Mouse (Mus musculus) kidney, adult 11 months (tissue): Measurements from ENCODE around the gene Maml3.

Experiments used
- DNase-seq: peaks from one replicate; pipeline ENCODE4 v3.0.0; 2022

Maml3 gene

GRCm38 (mm10) chr3:51813186-51813585 lies 291.7 kb downstream of the Maml3 start:
- no peak for DNase-seq

DNA sequence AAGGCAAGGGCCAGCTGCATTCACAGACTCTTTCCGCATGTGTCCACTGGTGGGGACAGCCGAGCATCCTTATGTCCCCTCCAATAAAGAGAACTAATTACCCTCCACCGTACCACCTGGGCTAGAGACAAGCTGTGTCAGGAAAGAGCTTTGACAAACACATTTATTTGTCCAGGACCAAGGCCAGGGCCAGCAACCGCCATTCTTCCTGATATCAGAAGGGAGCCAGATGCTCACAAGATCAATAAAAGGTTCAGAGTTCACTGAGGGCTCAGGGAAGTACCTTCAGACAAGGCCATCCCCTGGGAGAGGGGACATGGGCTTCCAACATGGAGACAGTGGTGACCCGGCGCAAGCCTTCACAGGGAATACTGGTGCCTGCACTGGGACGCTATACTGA lies 294.1 kb downstream of the Maml3 start:
- DNase-seq = no peak

DNA sequence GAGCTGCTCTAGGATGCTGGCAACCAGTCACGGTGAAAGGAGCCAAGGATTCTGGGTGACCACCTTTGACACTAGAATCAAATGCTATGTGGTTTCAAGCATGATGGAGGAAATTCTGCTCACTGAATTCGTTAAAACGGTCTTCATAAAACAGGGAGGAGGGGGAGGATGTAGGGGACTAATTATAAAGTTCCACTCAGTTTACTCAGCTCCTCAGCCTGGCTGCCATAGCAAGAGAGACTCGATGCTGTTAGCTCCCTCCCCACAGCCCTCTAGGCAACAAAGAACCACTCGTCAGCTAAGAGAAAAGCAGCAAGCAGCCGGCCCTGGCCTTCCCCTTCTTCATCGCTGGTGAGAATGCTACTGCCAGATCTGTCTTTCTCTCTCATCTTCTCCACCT lies 295.1 kb downstream of the Maml3 start:
- DNase-seq = no peak

GRCm38 (mm10) chr3:51807981-51808870 lies 296.6 kb downstream of the Maml3 start:
- DNase-seq = no peak

- DNase-seq = no peak
These were observed 299.2 kb downstream of the Maml3 start for GRCm38 (mm10) chr3:51805488-51806318.

GRCm38 (mm10) chr3:51803903-51804302 lies 301.0 kb downstream of the Maml3 start:
- no peak for DNase-seq

GRCm38 (mm10) chr3:51799650-51800049 lies 305.2 kb downstream of the Maml3 start:
- DNase-seq = no peak

GRCm38 (mm10) chr3:51796838-51797237 lies 308.0 kb downstream of the Maml3 start:
- DNase-seq = peak; percentile 23

- DNase-seq = peak; percentile 29
These were observed 308.6 kb downstream of the Maml3 start for GRCm38 (mm10) chr3:51796219-51796828.

DNA sequence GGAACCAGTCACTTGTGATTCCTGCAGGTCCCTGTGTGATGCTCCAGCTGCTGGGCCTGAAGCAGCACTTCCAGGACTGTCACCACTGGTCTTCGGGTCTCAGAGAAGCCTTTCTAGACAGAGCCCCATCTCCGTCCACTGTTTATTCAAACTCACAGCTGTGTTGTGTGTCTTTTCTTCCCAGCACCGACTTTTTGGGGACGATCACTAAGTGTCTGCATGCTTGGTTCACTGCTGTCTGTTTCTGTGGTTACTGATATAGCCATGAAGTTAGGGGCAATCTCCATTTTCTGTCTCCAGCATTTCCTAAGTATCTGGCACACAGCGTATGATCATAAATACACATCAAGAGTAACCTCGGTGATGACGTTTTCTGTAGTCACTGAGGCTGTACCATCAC lies 313.3 kb downstream of the Maml3 start:
- DNase-seq = no peak

- DNase-seq = no peak
These were observed 315.4 kb downstream of the Maml3 start for GRCm38 (mm10) chr3:51789389-51789904.

DNA sequence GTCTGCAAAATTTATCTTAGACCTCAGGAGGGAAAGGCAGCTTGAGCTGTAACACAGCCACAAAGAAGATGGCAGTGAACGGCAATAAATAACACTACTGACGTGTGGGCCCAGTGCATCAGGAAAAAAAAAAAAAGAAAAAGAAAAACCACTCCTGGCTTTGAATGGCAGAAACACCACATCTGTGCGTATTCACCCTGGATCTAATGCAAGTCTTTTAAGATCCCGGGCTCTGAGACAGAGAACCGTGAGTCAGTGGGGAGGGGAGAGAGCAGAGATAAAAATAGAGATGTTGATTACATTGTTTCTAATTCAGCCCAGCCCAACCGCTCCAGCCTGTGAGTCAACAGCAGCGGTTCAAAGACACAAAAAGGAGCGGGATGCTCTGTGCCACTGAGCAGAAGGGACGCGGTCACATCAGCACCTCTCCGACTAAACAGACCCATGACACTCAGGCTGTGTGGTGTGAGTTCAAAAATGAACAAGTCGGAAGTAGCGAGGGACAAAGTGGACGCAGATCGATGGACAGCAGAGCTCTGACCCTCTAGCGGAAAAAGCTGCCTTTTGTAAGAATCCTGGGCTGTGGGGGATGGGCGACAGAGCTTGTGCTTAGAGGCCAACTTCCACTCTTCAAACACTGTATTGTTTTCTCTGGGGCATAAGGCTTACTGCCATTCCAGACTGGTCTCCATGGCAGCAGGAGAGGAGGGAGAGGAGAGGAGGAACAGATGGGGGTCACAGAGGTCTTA lies 316.1 kb downstream of the Maml3 start:
- peak; percentile 8 for DNase-seq

DNA sequence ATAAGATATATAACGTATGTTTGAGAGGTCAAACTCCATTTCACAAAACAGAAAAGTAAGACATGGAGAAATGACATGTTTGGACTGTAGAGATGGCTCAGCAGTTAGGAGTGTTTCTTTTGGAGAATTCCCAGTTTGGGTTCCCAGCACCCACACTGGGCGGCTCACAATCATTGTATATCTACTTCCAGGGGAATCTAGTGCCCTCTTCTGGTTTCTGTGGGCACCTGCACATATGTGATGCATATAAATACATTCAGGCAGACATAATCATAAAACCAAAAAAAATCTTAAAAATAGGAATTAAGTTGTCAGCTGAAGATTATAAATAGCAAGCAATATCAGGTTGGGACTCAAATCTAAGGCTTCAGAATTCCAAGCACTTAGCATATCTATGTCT lies 316.9 kb downstream of the Maml3 start:
- DNase-seq = no peak

DNA sequence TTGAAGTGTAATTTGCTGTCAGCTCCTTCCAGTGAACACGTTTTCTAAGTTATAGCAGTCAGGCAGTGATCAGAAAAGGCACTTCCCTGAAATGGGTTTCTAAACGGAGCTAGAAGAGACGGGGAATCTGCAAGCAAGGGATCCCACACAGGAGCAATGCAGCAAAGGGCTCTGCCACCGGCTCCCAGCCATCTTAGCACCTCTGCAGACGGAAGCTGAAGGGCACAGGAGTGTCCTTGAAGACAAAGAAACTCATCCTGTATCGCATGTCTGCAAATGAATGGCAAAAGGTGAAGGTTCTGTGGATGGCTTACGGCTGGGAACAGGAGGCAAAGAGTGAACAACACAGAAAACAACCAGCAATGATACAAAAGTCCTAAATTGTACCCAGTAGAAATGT lies 319.1 kb downstream of the Maml3 start:
- no peak for DNase-seq

- no peak for DNase-seq
These were observed 322.7 kb downstream of the Maml3 start for GRCm38 (mm10) chr3:51782191-51782590.

DNA sequence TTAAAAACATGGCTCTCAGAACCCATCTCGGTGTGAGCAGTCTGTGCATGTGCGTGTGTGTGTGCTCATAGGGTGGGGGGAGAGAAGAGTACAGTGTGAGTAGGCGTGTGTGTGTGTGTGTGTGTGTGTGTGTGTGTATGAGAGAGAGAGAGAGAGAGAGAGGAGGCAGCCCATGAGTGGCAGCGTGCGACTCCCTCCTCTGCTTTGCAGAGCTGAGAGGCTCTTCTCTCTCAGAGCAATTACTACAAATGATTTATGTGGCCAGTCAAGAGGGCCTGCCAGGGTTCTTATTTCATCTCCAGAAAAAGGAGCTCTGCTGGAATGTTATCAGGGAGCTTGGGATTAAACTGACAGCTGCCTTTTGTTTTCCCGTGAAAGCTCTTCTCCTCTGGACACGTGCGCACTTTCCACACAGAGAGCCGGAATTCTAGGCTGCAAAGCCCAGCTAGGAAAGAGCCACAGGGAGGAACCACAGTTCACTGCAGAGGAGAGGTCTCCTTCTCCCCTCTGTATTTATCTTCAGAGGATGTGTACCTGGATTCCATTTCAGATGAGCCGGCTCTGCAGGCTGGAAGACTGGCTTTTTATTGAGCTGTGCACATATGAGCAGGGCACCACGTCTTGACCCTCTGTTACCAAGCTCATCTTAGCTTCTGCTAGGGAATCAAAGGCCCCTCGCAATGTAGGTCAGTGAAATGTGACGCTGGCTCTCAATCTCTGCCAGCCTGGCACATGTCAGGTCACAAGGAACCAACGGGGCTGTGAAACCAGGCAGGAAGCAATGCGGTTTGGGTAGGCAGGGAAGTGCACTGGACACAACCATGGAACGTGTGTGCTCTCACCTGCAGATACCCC lies 325.9 kb downstream of the Maml3 start:
- DNase-seq = no peak

- DNase-seq = no peak
These were observed 326.7 kb downstream of the Maml3 start for GRCm38 (mm10) chr3:51778179-51778578.

DNA sequence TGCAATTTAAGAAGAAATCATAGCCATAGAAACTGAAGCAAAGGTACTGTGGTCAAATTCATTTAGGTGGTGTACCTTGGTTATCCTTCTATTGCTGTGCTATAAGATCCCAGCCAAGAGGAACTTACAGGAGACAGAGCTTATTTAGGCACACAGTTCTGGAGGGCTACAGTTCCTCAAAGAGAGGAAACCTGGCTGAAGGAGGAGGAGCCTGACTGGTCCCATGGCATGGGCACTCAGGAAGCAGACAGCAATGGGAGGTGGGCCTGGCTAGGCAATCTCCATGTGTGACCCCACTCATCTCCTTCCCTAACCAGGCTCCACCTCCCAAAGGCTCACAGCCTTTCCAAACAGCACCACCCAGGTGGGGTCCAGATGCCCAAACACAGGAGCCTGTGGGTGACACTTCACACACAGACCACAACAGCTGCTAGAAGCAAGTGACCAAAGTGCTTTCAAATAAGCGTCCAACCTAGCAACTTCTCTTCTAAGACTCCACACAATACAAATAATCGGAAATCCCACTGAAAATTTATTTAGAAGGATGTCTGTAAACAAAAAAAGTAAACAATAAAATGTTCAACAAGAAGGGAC lies 328.8 kb downstream of the Maml3 start:
- no peak for DNase-seq

GRCm38 (mm10) chr3:51773587-51773986 lies 331.3 kb downstream of the Maml3 start:
- no peak for DNase-seq

- DNase-seq = no peak
These were observed 332.8 kb downstream of the Maml3 start for GRCm38 (mm10) chr3:51771839-51772630.
